Mouse (Mus musculus) cerebellum, postnatal 4 days (tissue): Measurements from ENCODE around the gene Serpini1.
"Not testable (repeated sequence)": the region's sequence is repeated elsewhere in the genome, so short reads cannot be mapped to it uniquely, and the experiment has no call there.

Source experiments
- DNase-seq, 2 experiments: peaks; one replicate each; pipeline ENCODE4 v3.0.0; 2022; ENCODE audit warnings: low spot score in 2 of 2, mixed read lengths in 1 of 2

The Serpini1 gene

DNA sequence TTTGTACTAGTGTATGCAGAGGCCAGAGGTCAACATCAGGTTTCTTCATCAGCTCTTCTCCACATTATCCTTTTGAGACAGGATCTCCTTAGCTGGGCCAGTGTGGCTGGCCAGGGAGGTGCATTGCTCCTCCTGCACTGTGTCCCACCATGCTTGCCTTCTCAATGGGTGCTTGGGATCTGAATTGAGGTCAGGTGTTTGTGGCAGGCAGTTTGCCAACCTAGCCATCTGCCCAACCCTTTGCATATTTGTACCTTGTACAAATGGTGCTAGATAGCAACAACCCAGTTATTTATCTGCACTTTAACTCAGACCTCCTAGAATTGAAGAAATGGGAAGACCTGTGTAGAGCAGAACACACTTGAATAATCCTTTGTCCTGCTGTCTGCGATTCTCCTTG lies 78.3 kb downstream of the Serpini1 start:
- DNase-seq, result no peak

DNA sequence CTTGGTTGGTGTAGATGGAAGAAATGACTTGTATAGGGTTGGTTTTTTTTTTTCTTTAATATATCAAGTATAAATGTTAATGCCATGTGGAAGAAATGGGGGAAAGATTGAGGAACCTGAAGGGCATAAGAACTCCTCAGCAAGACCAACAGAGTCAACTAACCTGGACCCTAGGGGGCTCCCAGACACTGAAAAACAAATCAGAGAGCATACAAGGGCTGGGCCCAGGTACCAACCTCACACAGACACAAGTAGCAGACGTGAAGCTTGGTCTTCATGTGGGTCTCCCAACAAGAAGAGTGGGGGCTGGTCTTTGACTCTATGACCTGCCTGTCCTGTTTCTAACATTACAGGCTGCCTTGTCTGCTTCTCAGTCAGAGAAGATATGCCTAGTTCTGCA lies 82.2 kb downstream of the Serpini1 start:
- DNase-seq, result no peak

DNA sequence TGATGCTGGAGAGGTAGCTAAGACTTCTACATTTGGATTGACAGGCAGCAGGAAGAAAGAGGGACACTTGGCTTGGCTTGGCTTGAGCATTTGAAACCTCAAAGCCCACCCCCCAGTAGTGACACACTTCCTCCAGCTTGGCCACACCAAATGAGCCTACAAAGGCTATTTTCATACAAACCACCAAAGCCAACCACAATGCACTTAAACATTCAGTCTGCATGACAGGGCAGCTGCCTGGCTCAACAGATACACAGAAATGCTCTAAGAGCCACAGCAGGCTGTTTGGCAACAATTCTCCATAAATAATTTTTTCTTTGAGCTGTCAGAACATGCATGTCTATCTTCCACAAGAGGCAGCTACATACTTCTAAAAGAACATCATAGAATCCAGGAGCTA lies 90.2 kb downstream of the Serpini1 start:
- DNase-seq, result no peak

DNA sequence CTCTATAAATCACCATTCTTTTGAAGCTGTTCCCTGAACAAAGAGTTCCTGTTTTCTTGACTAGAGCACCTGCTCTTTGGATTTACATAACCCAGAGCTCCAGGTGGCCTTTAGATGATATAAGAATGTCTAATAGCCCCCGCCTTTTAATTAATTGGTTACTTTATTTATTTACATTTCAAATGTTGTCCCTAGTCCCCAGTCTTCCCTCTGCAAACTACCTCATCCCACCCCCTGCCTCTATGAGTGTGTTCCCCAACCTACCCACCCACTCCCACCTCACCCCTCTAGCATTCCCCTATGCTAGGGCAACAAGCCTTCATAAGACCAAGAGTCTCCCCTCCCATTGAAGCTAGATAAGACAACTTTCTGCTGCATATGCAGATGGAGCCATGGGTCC lies 90.9 kb downstream of the Serpini1 start:
- no peak for DNase-seq

DNA sequence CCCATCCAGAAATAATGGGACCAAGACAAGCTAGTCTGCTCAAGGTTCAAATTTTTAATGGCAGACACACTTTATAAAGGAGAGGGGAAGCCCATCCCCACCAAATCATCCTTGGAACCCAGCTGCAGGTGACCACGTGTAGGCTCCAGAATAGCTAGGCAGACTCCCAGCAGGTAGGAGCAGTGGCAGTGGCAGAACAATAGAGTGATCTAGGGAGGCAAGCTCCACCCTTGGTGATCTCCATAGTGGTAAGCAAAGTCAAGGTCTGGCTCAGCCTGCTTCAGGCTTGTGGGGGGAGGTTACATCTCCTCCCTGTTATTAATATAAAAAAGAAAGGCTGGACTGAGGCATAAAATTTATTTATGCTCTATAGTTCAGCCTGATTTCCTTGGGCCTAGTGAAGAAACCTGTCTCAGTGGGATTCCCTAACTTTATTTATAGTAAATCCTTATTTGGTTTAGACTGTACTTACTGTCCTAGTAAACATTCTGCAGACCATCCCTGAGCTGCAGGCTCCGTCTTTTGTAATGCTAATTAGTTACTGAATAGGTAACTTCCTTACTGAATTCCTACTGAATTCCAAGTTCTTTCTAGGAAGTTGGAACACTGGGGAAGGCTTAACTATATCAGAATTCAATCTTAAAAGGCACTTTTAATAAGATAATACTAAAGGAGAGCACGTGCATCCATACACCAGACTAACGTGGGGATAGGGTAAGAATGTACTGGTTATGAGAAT lies 93.2 kb downstream of the Serpini1 start:
- DNase-seq, result not testable (repeated sequence)

DNA sequence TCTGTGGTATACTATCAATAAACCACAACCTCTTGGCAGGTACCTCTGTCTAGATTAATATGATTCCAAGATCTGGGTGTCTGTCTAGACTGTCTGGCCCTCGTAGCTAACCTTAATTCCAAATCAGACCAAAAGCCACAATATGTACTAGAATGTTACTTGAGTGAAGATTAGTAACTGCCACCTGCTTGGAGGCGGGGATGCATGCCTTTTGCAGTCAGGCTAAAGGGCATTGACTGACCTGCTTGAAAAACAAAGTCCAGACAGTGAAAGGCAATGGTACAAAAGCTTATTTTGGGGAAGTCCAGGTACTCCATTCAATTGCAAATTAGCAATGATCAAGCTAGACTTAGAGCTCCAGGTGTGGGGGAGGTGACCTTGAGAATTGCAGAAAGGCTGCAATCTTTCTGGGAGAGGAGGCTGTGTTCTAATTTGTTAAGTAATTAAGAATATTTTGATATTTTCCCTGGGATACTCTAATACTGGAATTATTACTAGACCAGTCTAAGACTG lies 94.3 kb downstream of the Serpini1 start:
- DNase-seq, result no peak

DNA sequence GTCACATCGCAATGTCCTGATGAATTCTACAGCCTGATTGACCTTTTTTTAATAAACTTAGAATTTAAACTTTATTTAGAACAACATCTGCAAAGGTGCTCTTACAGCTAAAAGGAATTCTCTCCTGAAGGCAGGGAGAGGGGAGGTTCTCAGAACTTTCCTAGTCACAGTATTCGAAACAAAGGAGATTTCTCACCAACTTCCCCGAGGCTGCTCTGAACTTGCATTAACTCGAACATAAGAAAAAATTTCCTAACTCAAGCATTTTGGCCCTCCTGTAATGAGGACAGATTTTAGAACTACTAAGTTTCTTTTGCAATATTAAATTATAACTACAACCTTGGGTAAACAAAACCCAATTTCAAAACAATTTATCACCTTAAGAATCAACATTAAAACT lies 96.6 kb downstream of the Serpini1 start:
- not testable (repeated sequence) for DNase-seq

DNA sequence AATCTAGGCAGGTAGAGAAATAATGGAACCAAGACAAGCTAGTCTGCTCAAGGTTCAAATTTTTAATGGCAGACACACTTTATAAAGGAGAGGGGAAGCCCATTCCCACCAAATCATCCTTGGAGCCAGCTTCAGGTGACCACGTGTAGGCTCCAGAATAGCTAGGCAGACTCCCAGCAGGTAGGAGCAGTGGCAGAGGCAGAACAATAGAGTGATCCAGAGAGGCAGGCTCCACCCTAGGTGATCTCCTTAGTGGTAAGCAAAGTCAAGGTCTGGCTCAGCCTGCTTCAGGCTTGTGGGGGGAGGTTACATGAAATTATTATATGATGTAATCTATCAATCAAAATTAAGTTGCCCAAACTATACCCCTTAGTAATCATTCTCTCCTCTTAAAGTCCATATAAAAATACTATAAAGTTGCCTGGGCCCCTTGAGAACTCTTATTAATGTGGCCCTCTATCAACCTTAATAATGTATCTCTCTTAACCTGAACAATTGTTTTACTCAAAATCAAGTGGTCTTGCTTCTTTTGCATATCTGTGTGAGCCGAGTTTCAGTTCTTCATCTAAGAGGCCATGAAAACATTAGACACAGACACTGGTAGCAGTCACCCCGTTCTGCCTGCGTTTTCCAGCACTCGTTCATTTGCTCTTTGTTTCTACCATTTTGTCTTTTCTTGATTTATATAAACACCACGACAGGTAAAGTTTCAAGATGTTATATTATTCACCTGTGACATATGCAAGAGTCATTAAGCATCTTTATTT lies 98.4 kb downstream of the Serpini1 start:
- DNase-seq, result no peak

DNA sequence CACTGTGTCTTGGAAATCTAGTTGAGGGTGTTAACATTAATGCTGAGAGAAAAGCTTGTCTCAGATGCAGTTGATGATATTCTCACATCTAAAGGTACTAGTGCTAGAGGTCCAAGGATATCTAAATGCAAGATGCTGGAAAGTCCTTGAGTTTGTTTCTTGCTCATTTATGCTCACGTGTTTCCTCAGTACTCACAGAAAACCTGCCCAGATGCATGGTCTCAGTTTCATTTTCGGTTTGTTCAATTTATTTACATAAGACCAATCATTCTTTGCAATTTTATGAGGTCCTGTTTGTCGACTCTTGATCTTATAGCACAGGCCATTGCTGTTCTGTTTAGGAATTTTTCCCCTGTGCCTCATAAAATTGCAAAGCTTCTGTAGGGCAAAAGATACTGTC lies 109.6 kb downstream of the Serpini1 start:
- no peak for DNase-seq

DNA sequence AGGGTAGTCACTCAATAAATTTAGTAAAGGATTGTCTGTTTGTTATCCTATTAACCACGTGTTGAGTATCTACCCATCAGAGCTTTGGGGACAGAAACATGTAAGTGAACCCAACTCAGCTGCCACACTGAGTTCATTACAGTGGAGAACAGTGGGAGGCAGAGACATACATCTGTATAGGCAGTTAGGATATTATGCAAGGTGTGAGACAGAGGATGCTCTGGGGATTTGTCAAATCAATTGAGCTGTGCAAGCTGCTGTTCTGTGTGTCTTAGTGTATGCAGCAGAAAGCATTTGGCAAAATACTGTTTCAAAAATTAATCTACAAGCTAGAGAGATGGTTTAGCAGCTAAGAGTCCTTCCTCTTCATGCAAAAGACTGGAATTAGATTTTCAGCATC lies 113.1 kb downstream of the Serpini1 start:
- no peak for DNase-seq

DNA sequence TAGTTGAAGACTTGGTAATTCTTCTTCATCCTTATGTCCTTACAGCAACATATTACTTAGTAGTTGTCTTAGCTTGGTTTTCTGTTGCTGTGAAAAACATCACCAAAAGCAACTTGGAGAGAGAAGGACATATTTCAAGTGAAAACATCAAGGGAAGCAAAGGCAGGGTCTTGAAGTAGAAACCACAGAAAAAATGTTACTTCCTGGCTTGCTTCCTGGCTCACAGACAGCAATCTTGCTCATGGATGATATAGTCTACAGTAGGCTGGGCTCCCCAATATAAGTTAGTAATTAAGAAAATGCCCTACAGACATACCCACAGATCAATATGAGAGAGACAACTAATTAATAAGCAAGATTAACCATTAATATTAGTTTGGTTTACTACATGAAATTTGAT lies 125.5 kb downstream of the Serpini1 start:
- no peak for DNase-seq

DNA sequence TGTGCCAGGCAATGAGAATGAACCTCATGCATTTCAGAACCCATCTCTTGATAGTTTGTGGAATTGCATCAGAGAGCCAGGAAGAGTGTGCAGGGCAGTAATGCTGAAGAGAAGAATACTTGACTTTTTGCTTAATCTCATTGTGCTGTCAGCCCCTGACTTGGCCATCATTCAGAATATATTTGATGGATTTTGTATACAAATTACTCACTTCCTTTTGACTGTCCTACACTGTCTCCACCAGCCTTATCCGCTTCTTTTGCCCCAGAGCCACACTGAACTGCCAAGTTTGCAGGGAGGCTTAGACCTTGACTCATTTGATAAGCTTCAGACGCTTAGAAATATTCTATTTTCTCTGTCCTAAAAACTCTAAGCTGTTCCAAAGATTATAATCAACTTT lies 129.4 kb downstream of the Serpini1 start:
- DNase-seq, result no peak

DNA sequence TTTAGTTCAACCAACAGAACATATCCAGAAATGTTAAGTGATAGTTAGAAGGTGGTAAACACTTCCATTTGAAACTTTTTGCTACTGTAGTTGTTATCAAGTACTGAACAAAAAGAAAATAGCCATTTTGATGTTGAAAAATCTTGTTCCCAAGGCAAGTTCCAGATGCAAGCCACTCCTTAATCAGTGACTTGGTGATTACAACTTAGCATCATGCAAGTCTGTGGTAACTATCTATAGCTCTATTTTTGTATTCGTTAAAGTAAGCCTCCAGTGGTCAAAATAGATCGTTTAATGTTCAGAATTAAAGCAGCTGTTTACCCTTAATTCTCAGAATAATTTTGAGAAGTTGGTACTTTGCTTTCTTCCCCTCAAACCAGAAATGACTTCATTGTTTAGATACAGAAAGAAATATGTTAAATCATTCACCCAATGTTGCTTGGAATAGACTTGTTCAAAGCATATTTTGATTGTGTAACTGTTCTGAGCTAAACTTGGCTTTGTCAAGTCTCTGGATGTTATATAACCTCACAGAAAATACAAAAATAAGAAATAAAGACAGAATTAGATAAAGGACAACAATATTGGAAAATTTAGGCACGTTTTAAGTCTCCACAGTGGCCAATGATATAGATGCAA lies 130.0 kb downstream of the Serpini1 start:
- DNase-seq, result no peak

DNA sequence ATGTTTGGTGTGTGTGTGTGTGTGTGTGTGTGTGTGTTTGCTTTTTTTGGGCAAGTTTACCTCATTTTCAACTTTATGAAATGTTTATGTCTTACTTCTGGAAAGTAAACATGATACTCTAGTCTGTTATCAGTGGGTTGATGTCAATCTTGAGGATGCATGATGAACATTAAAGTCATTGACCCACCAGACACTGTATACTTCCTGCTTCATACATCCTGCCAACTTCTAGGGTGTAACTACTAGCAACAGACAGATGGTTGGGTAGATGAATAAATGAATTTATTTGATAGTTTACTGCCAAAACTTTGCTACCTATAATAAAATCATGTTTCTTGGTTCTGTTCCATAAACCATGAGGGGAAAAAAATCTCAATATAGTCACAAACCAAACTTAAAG lies 133.0 kb downstream of the Serpini1 start:
- DNase-seq, result no peak

DNA sequence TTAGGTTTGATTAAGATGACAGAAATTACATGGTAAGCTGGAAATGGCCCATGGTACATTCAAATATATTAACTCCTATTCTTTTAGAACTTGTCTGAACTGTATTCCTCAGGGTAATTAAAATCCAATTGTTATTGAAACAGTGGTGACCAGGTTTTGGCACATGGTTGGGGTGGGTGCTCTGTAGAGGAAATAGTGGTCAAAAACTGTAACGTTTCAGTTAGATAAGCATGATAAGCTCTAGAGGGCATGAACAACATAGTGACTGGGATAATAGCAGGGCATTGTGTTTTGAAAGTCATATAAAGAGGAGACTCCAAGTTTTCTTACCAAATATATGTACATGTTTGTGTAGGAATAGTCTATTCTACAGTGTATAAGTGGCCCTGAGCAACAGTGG lies 134.7 kb downstream of the Serpini1 start:
- no peak for DNase-seq
